12 mouse cellular contexts compared by ENCODE assay signal in genomic region chr6:146351816-146352215, GRCm38 (mm10).
"Had no signal": no experiment of that assay in that cellular context is flagged by ENCODE, and none has a peak within 500 bp of the region (broad histone marks: within the 10 kb centered on the region; RNA-seq: fewer than 3 reads in every experiment).

No protein-coding gene starts in this region.

- H3K9me3 ChIP-seq: limb, embryonic 15.5 days; liver, embryonic 12.5 days; midbrain, embryonic 12.5 days had no signal

- H3K36me3 ChIP-seq: limb, embryonic 15.5 days; liver, embryonic 12.5 days; midbrain, embryonic 12.5 days had no signal

- H3K27ac ChIP-seq: kidney, postnatal 0 days; limb, embryonic 15.5 days; liver, embryonic 12.5 days; midbrain, embryonic 12.5 days; stomach, postnatal 0 days had no signal

- ATAC-seq: liver, embryonic 12.5 days had no signal

- DNase-seq: kidney, adult 11 months; kidney, adult 9 months; kidney, postnatal 36 days; lung, embryonic 14.5 days; lung, postnatal 10 days; lung, postnatal 4 days; thymus, postnatal 4 days had no signal

- H3K9ac ChIP-seq: limb, embryonic 15.5 days; liver, embryonic 12.5 days; lung, embryonic 14.5 days; midbrain, embryonic 12.5 days had no signal

- H3K4me3 ChIP-seq: limb, embryonic 15.5 days; liver, embryonic 12.5 days; midbrain, embryonic 12.5 days had no signal

- H3K27me3 ChIP-seq: limb, embryonic 15.5 days; liver, embryonic 12.5 days; midbrain, embryonic 12.5 days had no signal

- H3K4me2 ChIP-seq: limb, embryonic 15.5 days; liver, embryonic 12.5 days; lung, embryonic 14.5 days; midbrain, embryonic 12.5 days had no signal

- H3K4me1 ChIP-seq: limb, embryonic 15.5 days; liver, embryonic 12.5 days; midbrain, embryonic 12.5 days had no signal
